Comparison of ENCODE assay signal across 8 mouse cellular contexts in genomic region chr7:100302316-100302715, GRCm38 (mm10). TPM values are rescaled to one million over a fixed set of nuclear protein-coding genes. Genes with fewer than 3 reads are reported as not detected.
DNase-seq lines count a peak whose midpoint lies in the region; ATAC-seq and TF ChIP-seq lines count a peak whose summit lies in the region.
"Had no signal": no experiment of that assay in that cellular context is flagged by ENCODE, and none has a peak within 500 bp of the region (broad histone marks: within the 10 kb centered on the region; RNA-seq: fewer than 3 reads in every experiment).

No protein-coding gene starts in this region.

- H3K27ac ChIP-seq in liver, postnatal 0 days (ENCODE audit: low read depth) = no peak overlapping the region

- H3K36me3 ChIP-seq in liver, postnatal 0 days (replicated peaks; ENCODE audit: insufficient read depth, low read length) = no peaks in the 10 kb centered on the region

- no peak for ATAC-seq in liver, postnatal 0 days
- ATAC-seq in granulocyte monocyte progenitor cell, adult 5-6 weeks (replicated peaks; ENCODE audit: poor library complexity, severe bottlenecking) = no peak

- H3K9me3 ChIP-seq in liver, postnatal 0 days (ENCODE audit: low read length) = no peaks in the 10 kb centered on the region

- TF ChIP-seq EP300 in liver, postnatal 0 days (IDR thresholded peaks at IDR 0.05; ENCODE audit: low read depth) = no peak

- H3K4me2 ChIP-seq in liver, postnatal 0 days (ENCODE audit: low read depth, low read length) = no peak overlapping the region

- no peak overlapping the region for H3K9ac ChIP-seq in liver, postnatal 0 days (replicated peaks)

- DNase-seq in 416B (ENCODE audit: low read depth) = peak; percentile 57
- peak; percentile 90 for DNase-seq in Muller cell, postnatal 12 days (ENCODE audit: inconsistent ontology term)
- DNase-seq in gastrocnemius, postnatal 36 days = peak; percentile 25 to 29
- peak; percentile 55 to 66 for DNase-seq in layer of hippocampus, postnatal 10 days (ENCODE audit: low spot score in 2 of 2)
- peak; percentile 29 for DNase-seq in ovary, postnatal 36 days (ENCODE audit: low spot score)
- DNase-seq in liver, postnatal 0 days = no peak

- no peak for TF ChIP-seq CTCF in liver, postnatal 0 days (IDR thresholded peaks at IDR 0.05; ENCODE audit: low read depth)

- H3K4me1 ChIP-seq in liver, postnatal 0 days (ENCODE audit: insufficient read depth) = no peaks in the 10 kb centered on the region

- no peak overlapping the region for H3K4me3 ChIP-seq in liver, postnatal 0 days (ENCODE audit: low read depth, low read length)

- intact Hi-C loops in gastrocnemius, postnatal 36 days (cut with DNase I) = no loop called here

- no peaks in the 10 kb centered on the region for H3K27me3 ChIP-seq in liver, postnatal 0 days (ENCODE audit: insufficient read depth, low read length)

- WGBS in liver, postnatal 0 days (ENCODE audit: insufficient replicate concordance) = 47% methylated on average over 4 of the region's 4 CpGs

RNA-seq across cellular contexts. Expression of gene P4ha3, which starts 17.0 kb away (rescaled TPM):
- total RNA-seq in gastrocnemius, postnatal 36 days (2021) = under 1 TPM; 0.32 to 0.36 TPM
- 10 to 100 TPM in 1 of 2 experiments, 1 to 10 TPM in 1; 9.2 to 11.4 TPM for total RNA-seq in layer of hippocampus, postnatal 10 days (2021)
- polyA plus RNA-seq in liver, postnatal 0 days (2015; fragmentation: Nextera tagmentation; extraction: Ambion mirVana) = 0.19 and 0.27 TPM in 2 replicates
- total RNA-seq in granulocyte monocyte progenitor cell, adult 5-6 weeks (2014; fragmentation: Nextera tagmentation) = not detected in 2 replicates
- not detected in 2 replicates for total RNA-seq in granulocyte monocyte progenitor cell, adult 5-6 weeks (2017)
- total RNA-seq: liver, adult 2 months had no signal

Comparison
In these comparisons a context has a peak if more than half of its experiments do, and no peak if none do; other contexts are left out.
1. RNA of gene P4ha3, which starts 17.0 kb away (total RNA-seq): 9.2 to 11.4 TPM in layer of hippocampus, postnatal 10 days; 0.32 to 0.36 TPM in gastrocnemius, postnatal 36 days and not detected in granulocyte monocyte progenitor cell, adult 5-6 weeks; every median in the first group is over 4 times any median in the second.